Comparison of ENCODE assay signal across 12 mouse cellular contexts in genomic region chr6:116966436-116966835, GRCm38 (mm10).
A peak's percentile ranks its signal among the peaks of the same experiment; 100 is the strongest.
DNase-seq lines count a peak whose midpoint lies in the region; ATAC-seq and TF ChIP-seq lines count a peak whose summit lies in the region.
"Had no signal": no experiment of that assay in that cellular context is flagged by ENCODE, and none has a peak within 500 bp of the region (broad histone marks: within the 10 kb centered on the region; RNA-seq: fewer than 3 reads in every experiment).

No protein-coding gene starts in this region.

- H3K4me2 ChIP-seq in kidney, embryonic 16.5 days (replicated peaks; ENCODE audit: low read depth, low read length): no peak overlapping the region
- H3K4me2 ChIP-seq: limb, embryonic 13.5 days; neural tube, embryonic 13.5 days; stomach, embryonic 15.5 days had no signal

- no peaks in the 10 kb centered on the region for H3K4me1 ChIP-seq in cerebellum, adult 2 months (ENCODE audit: control insufficient read depth, insufficient read depth, low read length)
- no peaks in the 10 kb centered on the region for H3K4me1 ChIP-seq in kidney, adult 2 months (ENCODE audit: control insufficient read depth, insufficient read depth, low read length)
- H3K4me1 ChIP-seq in kidney, embryonic 16.5 days (ENCODE audit: insufficient read depth, low read length): no peaks in the 10 kb centered on the region
- 0 out of 2 replicates have a peak, but pooled peaks cover 2% of the 10 kb centered on the region for H3K4me1 ChIP-seq in embryonic fibroblast, embryonic 13.5 days (ENCODE audit: control insufficient read depth, insufficient read depth, low read length)
- H3K4me1 ChIP-seq: neural tube, embryonic 13.5 days; stomach, embryonic 15.5 days had no signal

- no peak for TF ChIP-seq POLR2A in cerebellum, adult 2 months (IDR thresholded peaks at IDR 0.05; ENCODE audit: borderline replicate concordance, insufficient read depth, low read length)
- TF ChIP-seq POLR2A in kidney, adult 2 months (IDR thresholded peaks at IDR 0.05; ENCODE audit: low read depth, low read length): no peak
- no peak for TF ChIP-seq POLR2A in embryonic fibroblast, embryonic 13.5 days (IDR thresholded peaks at IDR 0.05; ENCODE audit: low read depth, low read length)

- no peak for ATAC-seq in cerebellum, adult (ENCODE audit: insufficient number of reproducible peaks, low FRiP score, low TSS enrichment)
- ATAC-seq in kidney, embryonic 16.5 days (ENCODE audit: low FRiP score, low TSS enrichment): no peak

- no peak for DNase-seq in cerebellum, adult 2 months
- DNase-seq in kidney, adult 2 months: peak; percentile 10
- peak; percentile 26 for DNase-seq in lung, postnatal 10 days
- no peak for DNase-seq in lung, postnatal 36 days
- no peak for DNase-seq in left cerebral cortex, postnatal 4 days
- DNase-seq: cerebellum, adult 18-20 months had no signal

- WGBS in cerebellum, adult 2 months: 25% methylated on average over 3 of the region's 3 CpGs
- WGBS in kidney, adult 2 months: 26% methylated on average over 3 of the region's 3 CpGs
- 20% methylated on average over 3 of the region's 3 CpGs for WGBS in kidney, embryonic 16.5 days

- no peak overlapping the region for H3K4me3 ChIP-seq in cerebellum, adult 2 months (replicated peaks; ENCODE audit: insufficient read depth, low read depth, low read length)
- no peak overlapping the region for H3K4me3 ChIP-seq in kidney, adult 2 months (ENCODE audit: insufficient read depth, low read depth, low read length)
- no peak overlapping the region for H3K4me3 ChIP-seq in kidney, embryonic 16.5 days (ENCODE audit: low read length)
- no peak overlapping the region for H3K4me3 ChIP-seq in embryonic fibroblast, embryonic 13.5 days (ENCODE audit: insufficient read depth, low read length)
- H3K4me3 ChIP-seq: limb, embryonic 13.5 days; neural tube, embryonic 13.5 days; stomach, embryonic 15.5 days had no signal

- intact Hi-C loops in left cerebral cortex, postnatal 4 days (cut with DNase I): no loop called here

- H3K9me3 ChIP-seq in kidney, embryonic 16.5 days (ENCODE audit: low read length): no peaks in the 10 kb centered on the region
- H3K9me3 ChIP-seq: limb, embryonic 13.5 days; neural tube, embryonic 13.5 days; stomach, embryonic 15.5 days had no signal

- no peaks in the 10 kb centered on the region for H3K36me3 ChIP-seq in kidney, adult 2 months (ENCODE audit: control insufficient read depth, insufficient read depth, low read length)
- no peaks in the 10 kb centered on the region for H3K36me3 ChIP-seq in kidney, embryonic 16.5 days (ENCODE audit: insufficient read depth, low read length)
- H3K36me3 ChIP-seq: limb, embryonic 13.5 days; neural tube, embryonic 13.5 days; stomach, embryonic 15.5 days had no signal

- H3K9ac ChIP-seq in kidney, embryonic 16.5 days (replicated peaks; ENCODE audit: low read length): no peak overlapping the region
- H3K9ac ChIP-seq: limb, embryonic 13.5 days; neural tube, embryonic 13.5 days; stomach, embryonic 15.5 days had no signal

- H3K27me3 ChIP-seq in cerebellum, adult 2 months (ENCODE audit: control insufficient read depth, insufficient read depth, low read length): no peaks in the 10 kb centered on the region; the same call in 1 of the 2 replicates
- no peaks in the 10 kb centered on the region for H3K27me3 ChIP-seq in kidney, adult 2 months (replicated peaks; ENCODE audit: control insufficient read depth, insufficient read depth, low read length)
- H3K27me3 ChIP-seq in kidney, embryonic 16.5 days (ENCODE audit: insufficient read depth, low read length): 0 out of 2 replicates have a peak, but pooled peaks cover 2% of the 10 kb centered on the region
- H3K27me3 ChIP-seq: limb, embryonic 13.5 days; neural tube, embryonic 13.5 days; stomach, embryonic 15.5 days had no signal

- no peak overlapping the region for H3K27ac ChIP-seq in cerebellum, adult 2 months (ENCODE audit: insufficient read depth, low read length)
- no peak overlapping the region for H3K27ac ChIP-seq in kidney, adult 2 months (ENCODE audit: insufficient read depth, low read depth, low read length)
- H3K27ac ChIP-seq in kidney, embryonic 16.5 days (ENCODE audit: low read length): no peak overlapping the region
- no peak overlapping the region for H3K27ac ChIP-seq in embryonic fibroblast, embryonic 13.5 days (ENCODE audit: insufficient read depth, low read length)
- H3K27ac ChIP-seq: limb, embryonic 13.5 days; neural tube, embryonic 13.5 days; stomach, embryonic 15.5 days had no signal

- peak; percentile 49 for TF ChIP-seq CTCF in cerebellum, adult 2 months (IDR thresholded peaks at IDR 0.05; ENCODE audit: borderline replicate concordance, insufficient read depth, low read depth, low read length)
- TF ChIP-seq CTCF in kidney, adult 2 months (conservative IDR thresholded peaks at IDR 0.05; ENCODE audit: insufficient read depth, insufficient read length, low read depth, low read length): peak; percentile 59
- TF ChIP-seq CTCF in embryonic fibroblast, embryonic 13.5 days (IDR thresholded peaks at IDR 0.05; ENCODE audit: borderline replicate concordance, insufficient read depth, low read length): 0 out of 2 replicates have a peak, but pooled peaks have one; percentile 23

Comparison
In these comparisons a context has a peak if more than half of its experiments do, and no peak if none do; other contexts are left out.
1. DNase-seq: peak in kidney, adult 2 months (single experiment) and lung, postnatal 10 days (single experiment); none in cerebellum, adult 2 months (0 of 2), lung, postnatal 36 days (single experiment) and left cerebral cortex, postnatal 4 days (single experiment).
2. Peak in every context shown above with its lines, with median percentiles within 50 percentile points of each other: CTCF ChIP-seq.